Mouse (Mus musculus): ENCODE results near the gene E130308A19Rik.

DNA sequence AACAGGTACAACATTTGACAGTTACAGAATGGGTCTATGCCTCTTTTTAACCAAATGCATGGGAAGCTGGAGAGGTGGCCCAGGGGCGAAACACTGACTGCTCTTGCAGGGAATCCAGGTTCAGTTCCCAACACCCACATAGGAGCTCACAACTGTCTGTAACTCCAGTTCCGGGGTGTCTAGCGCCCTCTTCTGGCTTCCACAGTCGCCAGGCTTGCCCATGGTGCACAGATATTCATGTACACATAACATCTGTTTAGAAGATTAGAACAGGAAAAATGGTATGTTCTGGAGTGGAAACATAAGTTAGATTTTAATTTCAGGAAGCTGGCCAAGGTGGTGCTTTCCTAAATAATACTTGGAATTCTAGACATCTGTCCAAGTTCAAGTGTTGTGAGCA, 134.0 kb downstream of the E130308A19Rik start:
- no peak for TF ChIP-seq EP300 (IDR thresholded peaks at IDR 0.05)
- TF ChIP-seq CTCF (IDR thresholded peaks at IDR 0.05), result peak; percentile 48
